Mouse (Mus musculus) cerebellum, postnatal 14 days (tissue): ENCODE measurements at regions not wholly inside any gene's neighbourhood (a gene's known extent, or its start where the extent isn't known, plus 50 kb on each side); places are given as distances from the start of the nearest gene placed in this dataset.
"Not testable (repeated sequence)": the region's sequence is repeated elsewhere in the genome, so short reads cannot be mapped to it uniquely, and the experiment has no call there.

Experiments used
- DNase-seq, 2 experiments: peaks; one replicate each; pipeline ENCODE4 v3.0.0; 2021; ENCODE audit warnings: mixed read lengths in 2 of 2

- no peak for DNase-seq
Observed at GRCm38 (mm10) chr10:117567379-117568137, 61.7 kb upstream of the Cpm start.

GRCm38 (mm10) chr10:117566648-117567378 is 62.5 kb upstream of the Cpm start:
- no peak for DNase-seq

- peak in 1 of 2 experiments; percentile 23 for DNase-seq
Observed at GRCm38 (mm10) chr10:117566204-117566603, 63.1 kb upstream of the Cpm start.

GRCm38 (mm10) chr10:117565529-117566086 is 63.7 kb upstream of the Cpm start:
- no peak for DNase-seq

GRCm38 (mm10) chr10:117565110-117565509 is 64.2 kb upstream of the Cpm start:
- DNase-seq = no peak

GRCm38 (mm10) chr10:117564118-117565040 is 64.9 kb upstream of the Cpm start:
- peak; percentile 10 to 32 for DNase-seq

- no peak for DNase-seq
Observed at GRCm38 (mm10) chr10:117563429-117564117, 65.7 kb upstream of the Cpm start.

- DNase-seq = not testable (repeated sequence)
Observed at GRCm38 (mm10) chr10:117562850-117563248, 66.5 kb upstream of the Cpm start.

GRCm38 (mm10) chr10:117561909-117562849 is 67.1 kb upstream of the Cpm start:
- no peak for DNase-seq

- DNase-seq = no peak
Observed at GRCm38 (mm10) chr10:117561279-117561820, 68.0 kb upstream of the Cpm start.

- no peak for DNase-seq
Observed at GRCm38 (mm10) chr10:117560396-117561278, 68.7 kb upstream of the Cpm start.

GRCm38 (mm10) chr10:117559615-117560395 is 69.5 kb upstream of the Cpm start:
- no peak for DNase-seq

- no peak for DNase-seq
Observed at GRCm38 (mm10) chr10:117558891-117559614, 70.2 kb upstream of the Cpm start.

GRCm38 (mm10) chr10:117558292-117558800 is 71.0 kb upstream of the Cpm start:
- no peak for DNase-seq

GRCm38 (mm10) chr10:117557666-117558065 is 71.6 kb upstream of the Cpm start:
- DNase-seq = no peak

GRCm38 (mm10) chr10:117556851-117557542 is 72.3 kb upstream of the Cpm start:
- DNase-seq = no peak
